ENCODE assay signal across 8 mouse cellular contexts in genomic region chr8:83594167-83595049, GRCm38 (mm10). TPM values are rescaled to one million over a fixed set of nuclear protein-coding genes. Genes with fewer than 3 reads are reported as not detected.
DNase-seq lines count a peak whose midpoint lies in the region; ATAC-seq and TF ChIP-seq lines count a peak whose summit lies in the region.

No protein-coding gene starts in this region.

- in situ Hi-C loops in Patski (cut with MboI; ENCODE audit: low pct_unique_long_range_greater_than_20kb) = no loop called here

- peak overlapping the region; percentile 97 for H3K27ac ChIP-seq in hindbrain, embryonic 14.5 days

- peak overlapping the region; percentile 63 for H3K4me2 ChIP-seq in hindbrain, embryonic 14.5 days (replicated peaks)

- CTCF ChIA-PET in Patski (lab: Charles Lee) = interaction anchor here (0.8 to 1.3 kb wide), 5 partner anchors 9 to 28 kb away, joined by 3 to 5 read pairs (median 4); partner anchors contain the start of genes Dnajb1 and Tecr

- peak overlapping the region; percentile 96 for H3K4me3 ChIP-seq in hindbrain, embryonic 14.5 days (replicated peaks; ENCODE audit: low read length)

- TF ChIP-seq CTCF in Patski (IDR thresholded peaks at IDR 0.05) = no peak

- POLR2A ChIA-PET in Patski (lab: Charles Lee) = interaction anchor here (0.7 to 0.8 kb wide), 2 partner anchors 11 to 13 kb away, joined by 3 read pairs; partner anchors contain the start of gene Tecr

- no peaks in the 10 kb centered on the region for H3K9me3 ChIP-seq in hindbrain, embryonic 14.5 days (ENCODE audit: control insufficient read depth, low read length)

- DNase-seq in Patski (ENCODE audit: low read depth, low spot score) = peak; percentile 89
- DNase-seq in cerebellum, postnatal 14 days = peak; percentile 98 to 99
- peak; percentile 96 to 97 for DNase-seq in frontal cortex, postnatal 14 days (ENCODE audit: low spot score in 2 of 2)
- DNase-seq in hindbrain, embryonic 14.5 days (ENCODE audit: low spot score) = peak; percentile 99
- DNase-seq in layer of hippocampus, postnatal 36 days = peak; percentile 94 to 95
- DNase-seq in lung, postnatal 36 days = peak; percentile 99
- DNase-seq in retina, postnatal 1 day = peak; percentile 100
- peak; percentile 82 to 95 for DNase-seq in urinary bladder, adult 18-20 months (ENCODE audit: low spot score in 2 of 2)

- peaks cover 38% of the 10 kb centered on the region for H3K4me1 ChIP-seq in hindbrain, embryonic 14.5 days (replicated peaks; ENCODE audit: control insufficient read depth, insufficient read depth, low read length)

- no peaks in the 10 kb centered on the region for H3K27me3 ChIP-seq in Patski
- H3K27me3 ChIP-seq in hindbrain, embryonic 14.5 days (ENCODE audit: control insufficient read depth, insufficient read depth, low read length) = no peaks in the 10 kb centered on the region

- peak overlapping the region; percentile 97 for H3K9ac ChIP-seq in hindbrain, embryonic 14.5 days

- H3K36me3 ChIP-seq in hindbrain, embryonic 14.5 days (replicated peaks; ENCODE audit: control insufficient read depth, insufficient read depth) = peaks cover 3% of the 10 kb centered on the region; the same call in 1 of the 2 replicates

- ATAC-seq in Patski = peak; percentile 94
- peak; percentile 98 for ATAC-seq in hindbrain, embryonic 14.5 days (ENCODE audit: low FRiP score)

- WGBS in hindbrain, embryonic 14.5 days = under 1% methylated on average over 43 of the region's 43 CpGs

RNA-seq across cellular contexts. Expression of gene Tecr, which starts 13.4 kb away (rescaled TPM):
- 275 TPM for polyA plus RNA-seq in Patski (2021)
- 1,444 and 1,536 TPM in 2 replicates for polyA plus RNA-seq in hindbrain, embryonic 14.5 days (2014; fragmentation: Nextera tagmentation; extraction: Ambion mirVana)
- total RNA-seq in layer of hippocampus, postnatal 36 days (2021) = 100 to 1,000 TPM; 511 to 514 TPM

RNA-seq across cellular contexts. Expression of gene Dnajb1, which starts 13.6 kb away (rescaled TPM):
- 39.9 TPM for polyA plus RNA-seq in Patski (2021)
- 45.8 and 47.8 TPM in 2 replicates for polyA plus RNA-seq in hindbrain, embryonic 14.5 days (2014; fragmentation: Nextera tagmentation; extraction: Ambion mirVana)
- 10 to 100 TPM; 46.3 to 51.8 TPM for total RNA-seq in layer of hippocampus, postnatal 36 days (2021)

RNA-seq across cellular contexts. Expression of gene Ndufb7, which starts 27.9 kb away (rescaled TPM):
- 247 TPM for polyA plus RNA-seq in Patski (2021)
- 321 and 385 TPM in 2 replicates for polyA plus RNA-seq in hindbrain, embryonic 14.5 days (2014; fragmentation: Nextera tagmentation; extraction: Ambion mirVana)
- total RNA-seq in layer of hippocampus, postnatal 36 days (2021) = 100 to 1,000 TPM; 147 to 150 TPM

RNA-seq across cellular contexts. Expression of gene Gipc1, which starts 58.1 kb away (rescaled TPM):
- polyA plus RNA-seq in Patski (2021) = 133 TPM
- 102 and 119 TPM in 2 replicates for polyA plus RNA-seq in hindbrain, embryonic 14.5 days (2014; fragmentation: Nextera tagmentation; extraction: Ambion mirVana)
- total RNA-seq in layer of hippocampus, postnatal 36 days (2021) = 10 to 100 TPM; 56.9 to 58.1 TPM

RNA-seq across cellular contexts. Expression of gene Olfr370, which starts 58.8 kb away (rescaled TPM):
- 0.04 TPM for polyA plus RNA-seq in Patski (2021)
- polyA plus RNA-seq in hindbrain, embryonic 14.5 days (2014; fragmentation: Nextera tagmentation; extraction: Ambion mirVana) = 0.13 TPM in 1 of 2 replicates, not detected in the other
- total RNA-seq in layer of hippocampus, postnatal 36 days (2021) = not detected

Comparison
In these comparisons a context has a peak if more than half of its experiments do, and no peak if none do; other contexts are left out.
1. Peak in every context shown above with its lines: DNase-seq, ATAC-seq, H3K4me3 ChIP-seq and H3K27ac ChIP-seq.